Mouse (Mus musculus): Measurements from ENCODE around the gene B4galt1.

B4galt1 gene

GRCm38 (mm10) chr4:40843726-40844125 lies 10.1 kb downstream of the B4galt1 start:
- no peak for DNase-seq (ENCODE audit: low spot score in 2 of 2)

- DNase-seq (ENCODE audit: low spot score in 2 of 2): no peak
Observed at GRCm38 (mm10) chr4:40840448-40840847, 13.4 kb downstream of the B4galt1 start.

GRCm38 (mm10) chr4:40839251-40839650 lies 14.6 kb downstream of the B4galt1 start:
- no peak for DNase-seq (ENCODE audit: low spot score in 2 of 2)

- peak in 1 of 2 experiments; percentile 43 for DNase-seq (ENCODE audit: low spot score in 2 of 2)
Observed at GRCm38 (mm10) chr4:40837451-40838285, 16.1 kb downstream of the B4galt1 start.

- no peak for DNase-seq (ENCODE audit: low spot score in 2 of 2)
Observed at GRCm38 (mm10) chr4:40837008-40837407, 16.8 kb downstream of the B4galt1 start.

GRCm38 (mm10) chr4:40834872-40835271 lies 18.9 kb downstream of the B4galt1 start:
- no peak for DNase-seq (ENCODE audit: low spot score in 2 of 2)

- no peak for DNase-seq (ENCODE audit: low spot score in 2 of 2)
Observed at GRCm38 (mm10) chr4:40834232-40834786, 19.5 kb downstream of the B4galt1 start.

- no peak for DNase-seq (ENCODE audit: low spot score in 2 of 2)
Observed at GRCm38 (mm10) chr4:40833381-40834231, 20.2 kb downstream of the B4galt1 start.

GRCm38 (mm10) chr4:40830530-40830929 lies 23.3 kb downstream of the B4galt1 start:
- DNase-seq (ENCODE audit: low spot score in 2 of 2): no peak

- no peak for DNase-seq (ENCODE audit: low spot score in 2 of 2)
Observed at GRCm38 (mm10) chr4:40829654-40830400, 24.0 kb downstream of the B4galt1 start.

GRCm38 (mm10) chr4:40828910-40829309 lies 24.9 kb downstream of the B4galt1 start:
- peak in 1 of 2 experiments; percentile 81 for DNase-seq (ENCODE audit: low spot score in 2 of 2)

GRCm38 (mm10) chr4:40827926-40828325 lies 25.9 kb downstream of the B4galt1 start:
- no peak for DNase-seq (ENCODE audit: low spot score in 2 of 2)

- DNase-seq (ENCODE audit: low spot score in 2 of 2): no peak
Observed at GRCm38 (mm10) chr4:40826810-40827209, 27.0 kb downstream of the B4galt1 start.

- DNase-seq (ENCODE audit: low spot score in 2 of 2): no peak
Observed at GRCm38 (mm10) chr4:40825981-40826380, 27.8 kb downstream of the B4galt1 start.

GRCm38 (mm10) chr4:40825146-40825545 lies 28.7 kb downstream of the B4galt1 start:
- no peak for DNase-seq (ENCODE audit: low spot score in 2 of 2)

- no peak for DNase-seq (ENCODE audit: low spot score in 2 of 2)
Observed at GRCm38 (mm10) chr4:40824505-40824904, 29.3 kb downstream of the B4galt1 start.

GRCm38 (mm10) chr4:40823664-40824063 lies 30.1 kb downstream of the B4galt1 start:
- DNase-seq (ENCODE audit: low spot score in 2 of 2): no peak

GRCm38 (mm10) chr4:40823151-40823550 lies 30.7 kb downstream of the B4galt1 start:
- no peak for DNase-seq (ENCODE audit: low spot score in 2 of 2)

GRCm38 (mm10) chr4:40821303-40822023 lies 32.3 kb downstream of the B4galt1 start:
- DNase-seq (ENCODE audit: low spot score in 2 of 2): no peak

- no peak for DNase-seq (ENCODE audit: low spot score in 2 of 2)
Observed at GRCm38 (mm10) chr4:40820903-40821302, 32.9 kb downstream of the B4galt1 start.

GRCm38 (mm10) chr4:40820024-40820423 lies 33.8 kb downstream of the B4galt1 start:
- DNase-seq (ENCODE audit: low spot score in 2 of 2): no peak
